Mouse (Mus musculus): ENCODE measurements around the gene M1ap.

Gene M1ap

GRCm38 (mm10) chr6:83033249-83034185, 86.8 kb downstream of the M1ap start, which contains the start of the genes Dok1 and Loxl3:
Dok1 (minus strand) TSS chr6:83033471.
Loxl3 (plus strand) TSS chr6:83034173.
- peak; percentile 72 for DNase-seq (ENCODE audit: low spot score)

DNA sequence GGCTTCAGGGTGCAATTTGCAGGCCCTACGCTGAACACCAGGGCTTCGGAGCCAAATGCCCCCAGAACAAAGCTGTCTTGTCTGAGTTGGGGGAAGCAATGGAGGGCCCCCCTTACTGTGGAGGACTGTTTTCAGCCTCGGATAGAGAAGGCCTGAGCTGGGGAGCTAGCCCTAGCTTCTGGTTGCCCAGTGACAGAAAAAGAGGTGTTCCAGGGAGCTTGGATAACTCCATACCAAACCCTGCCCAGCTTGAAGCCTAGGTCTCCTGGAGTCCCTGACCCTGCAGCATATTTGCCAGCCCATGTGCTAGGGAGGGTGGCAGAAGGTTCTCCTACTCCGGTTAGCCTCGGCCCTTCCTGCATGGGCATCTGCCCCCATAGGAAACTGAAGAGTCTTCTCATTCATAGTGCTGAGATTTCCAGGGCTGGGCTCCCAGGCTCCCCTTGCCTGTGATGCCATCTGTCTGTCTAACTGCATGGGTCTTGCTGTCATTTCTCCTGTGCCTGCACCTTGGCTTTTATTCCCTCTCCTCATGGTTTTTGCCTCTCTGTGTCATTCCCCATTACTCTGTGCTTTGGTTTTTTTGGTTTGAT, 87.9 kb downstream of the M1ap start:
- no peak for DNase-seq (ENCODE audit: low spot score)

- DNase-seq (ENCODE audit: low spot score), result no peak
These were observed 90.5 kb downstream of the M1ap start for GRCm38 (mm10) chr6:83037188-83037587.

DNA sequence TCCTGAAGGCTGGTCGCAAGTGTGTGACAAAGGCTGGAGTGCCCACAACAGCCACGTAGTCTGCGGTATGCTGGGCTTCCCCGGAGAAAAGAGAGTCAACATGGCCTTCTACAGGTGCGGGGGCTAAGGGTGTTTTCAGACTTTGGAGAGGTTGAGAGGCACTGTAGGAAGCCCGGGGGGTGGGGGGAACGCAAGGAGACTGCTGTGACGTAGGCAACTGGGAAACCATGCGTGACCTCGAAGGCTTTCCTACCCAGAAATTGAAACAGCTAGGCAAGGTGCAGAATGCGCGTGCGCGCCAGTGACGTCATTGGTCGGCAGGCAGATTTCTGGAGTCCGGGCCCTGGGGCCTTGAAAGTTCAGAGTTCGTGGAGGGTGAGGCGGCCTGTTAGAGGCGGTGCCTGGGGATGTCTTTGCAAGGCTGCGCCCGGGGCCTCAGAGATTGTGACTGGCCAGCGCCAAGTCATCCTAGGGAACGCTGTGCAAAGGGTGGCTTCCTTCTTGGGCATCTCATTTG, 91.9 kb downstream of the M1ap start:
- DNase-seq (ENCODE audit: low spot score), result peak; percentile 94

- DNase-seq (ENCODE audit: low spot score), result no peak
These were observed 93.9 kb downstream of the M1ap start for GRCm38 (mm10) chr6:83040601-83041000.

- no peak for DNase-seq (ENCODE audit: low spot score)
These were observed 96.9 kb downstream of the M1ap start for GRCm38 (mm10) chr6:83043561-83043960.

DNA sequence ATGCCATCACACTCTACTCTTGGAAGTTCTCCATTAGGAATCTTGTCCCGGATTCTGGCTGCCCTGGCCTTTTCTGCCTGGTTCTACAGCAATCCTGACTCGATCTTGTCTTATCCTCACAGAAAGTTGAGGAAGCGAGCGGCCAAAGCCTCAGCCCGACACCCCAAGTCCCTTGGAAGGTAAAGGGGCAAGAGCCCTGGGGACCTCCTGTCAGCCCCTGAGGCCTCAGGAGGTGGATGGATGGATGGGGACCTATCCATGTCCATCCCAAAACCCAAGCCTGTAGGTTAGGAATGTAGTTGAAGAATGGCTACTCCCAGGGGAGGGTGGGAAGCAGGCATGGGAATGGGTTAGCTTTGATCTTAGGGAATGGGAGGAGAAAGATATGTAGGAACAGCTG, 97.3 kb downstream of the M1ap start:
- no peak for DNase-seq (ENCODE audit: low spot score)

DNA sequence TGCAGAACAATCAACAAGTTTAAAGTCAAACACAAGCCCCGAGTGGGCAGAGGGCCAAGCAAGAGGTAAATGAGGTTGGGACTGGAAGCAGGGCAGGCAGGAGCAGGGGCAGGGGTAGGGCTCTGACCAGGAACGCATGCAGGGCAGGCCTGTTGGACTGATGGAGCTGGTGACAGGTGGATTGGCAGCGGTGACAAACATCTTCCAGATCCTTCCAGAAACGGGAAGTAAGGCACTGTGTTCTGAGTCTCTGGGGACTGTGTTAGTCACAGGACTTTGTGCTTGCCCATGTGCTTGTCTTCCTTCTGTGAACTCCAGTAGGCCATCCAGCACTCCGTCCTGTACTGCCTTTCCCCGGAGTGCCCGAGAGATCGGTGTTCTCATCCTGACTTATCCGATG, 98.0 kb downstream of the M1ap start:
- no peak for DNase-seq (ENCODE audit: low spot score)

DNA sequence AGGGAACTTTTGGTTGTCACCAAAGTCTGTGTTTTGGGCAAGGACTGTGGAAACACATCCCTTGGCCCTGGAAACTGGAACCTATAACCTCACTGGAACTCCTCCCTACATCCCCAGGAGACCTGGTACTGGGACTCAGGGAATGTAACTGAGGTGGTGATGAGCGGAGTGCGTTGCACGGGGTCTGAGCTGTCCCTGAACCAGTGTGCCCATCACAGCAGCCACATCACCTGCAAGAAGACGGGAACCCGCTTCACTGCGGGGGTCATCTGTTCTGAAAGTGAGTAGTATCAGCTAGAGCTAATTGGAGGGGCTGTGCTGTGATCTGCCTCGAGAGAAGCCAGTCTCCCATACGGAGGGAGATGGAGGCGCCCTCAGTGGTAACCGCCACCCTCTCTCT, 102.7 kb downstream of the M1ap start:
- no peak for DNase-seq (ENCODE audit: low spot score)

- peak; percentile 42 for DNase-seq (ENCODE audit: low spot score)
These were observed 106.6 kb downstream of the M1ap start for GRCm38 (mm10) chr6:83053136-83053960.

DNA sequence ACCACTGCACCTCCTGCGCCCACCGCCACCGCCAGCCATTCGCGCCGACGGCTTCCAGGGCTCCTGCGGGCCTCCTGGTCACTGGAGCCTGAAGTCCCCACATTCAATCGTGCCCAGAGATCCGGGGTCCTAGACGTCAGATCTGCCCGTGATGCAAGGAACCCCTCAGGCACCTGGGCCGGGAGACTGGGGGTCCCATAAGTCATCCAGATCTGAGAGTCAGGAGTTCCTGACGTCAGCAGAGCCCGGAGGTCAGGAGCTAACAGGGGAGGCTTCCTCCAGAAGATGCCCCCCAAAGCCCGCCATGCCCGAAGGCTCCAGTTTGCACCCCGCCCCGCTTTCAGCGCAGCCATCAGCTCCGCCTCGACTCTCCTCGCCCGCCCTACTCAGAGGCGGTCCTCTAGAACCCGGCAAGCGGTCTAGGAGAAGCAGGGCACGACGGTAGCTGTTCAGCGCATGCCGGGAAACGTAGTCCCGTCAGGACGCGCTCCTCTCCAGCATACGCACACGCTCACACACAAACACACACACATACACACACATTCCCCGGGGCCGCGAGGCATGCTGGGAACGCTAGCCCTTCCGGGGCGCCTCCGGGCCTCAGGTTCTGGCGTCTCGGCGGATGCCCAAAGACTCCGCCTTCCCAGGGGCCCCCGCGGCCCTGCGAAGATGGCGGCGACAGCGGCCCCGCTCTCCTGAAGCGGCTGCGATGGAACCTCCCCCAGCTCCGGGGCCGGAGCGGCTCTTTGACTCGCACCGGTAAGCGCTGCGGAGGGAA, 107.6 kb downstream of the M1ap start, which contains the start of gene Aup1:
Gene Aup1 (plus strand): TSS at position 448 of the 778 bp plus-strand sequence.
- peak; percentile 97 for DNase-seq (ENCODE audit: low spot score)

DNA sequence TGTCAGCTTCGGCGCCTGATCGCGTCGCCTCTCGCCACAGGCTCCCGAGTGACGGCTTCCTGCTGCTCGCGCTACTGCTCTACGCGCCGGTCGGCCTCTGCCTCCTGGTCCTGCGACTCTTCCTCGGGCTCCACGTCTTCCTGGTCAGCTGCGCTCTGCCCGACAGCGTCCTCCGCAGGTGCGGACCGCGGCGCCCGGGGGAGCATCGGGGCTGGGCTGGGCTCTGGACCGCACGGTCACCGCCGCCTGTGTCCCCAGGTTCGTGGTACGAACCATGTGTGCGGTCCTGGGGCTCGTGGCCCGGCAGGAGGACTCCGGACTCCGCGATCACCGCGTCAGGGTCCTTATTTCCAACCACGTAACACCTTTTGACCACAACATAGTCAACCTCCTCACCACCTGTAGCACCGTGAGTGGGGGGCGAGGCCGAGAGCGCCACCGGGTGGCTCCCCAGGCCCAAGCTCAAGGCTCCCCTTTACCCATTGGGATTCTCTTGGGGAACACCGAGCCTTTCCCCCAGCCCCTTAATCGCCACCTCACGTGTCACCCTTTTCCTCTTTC, 108.2 kb downstream of the M1ap start, which contains the start of gene Htra2:
Gene Htra2 (minus strand): TSS at position 403 of the 561 bp plus-strand sequence.
- peak; percentile 50 for DNase-seq (ENCODE audit: low spot score)

- no peak for DNase-seq (ENCODE audit: low spot score)
These were observed 111.1 kb downstream of the M1ap start, which contains the start of gene Dqx1 for GRCm38 (mm10) chr6:83057790-83058189. Dqx1 (plus strand) TSS chr6:83057844.

GRCm38 (mm10) chr6:83058725-83059124, 112.0 kb downstream of the M1ap start:
- DNase-seq (ENCODE audit: low spot score), result no peak

- no peak for DNase-seq (ENCODE audit: low spot score)
These were observed 119.3 kb downstream of the M1ap start for GRCm38 (mm10) chr6:83065995-83066394.

DNA sequence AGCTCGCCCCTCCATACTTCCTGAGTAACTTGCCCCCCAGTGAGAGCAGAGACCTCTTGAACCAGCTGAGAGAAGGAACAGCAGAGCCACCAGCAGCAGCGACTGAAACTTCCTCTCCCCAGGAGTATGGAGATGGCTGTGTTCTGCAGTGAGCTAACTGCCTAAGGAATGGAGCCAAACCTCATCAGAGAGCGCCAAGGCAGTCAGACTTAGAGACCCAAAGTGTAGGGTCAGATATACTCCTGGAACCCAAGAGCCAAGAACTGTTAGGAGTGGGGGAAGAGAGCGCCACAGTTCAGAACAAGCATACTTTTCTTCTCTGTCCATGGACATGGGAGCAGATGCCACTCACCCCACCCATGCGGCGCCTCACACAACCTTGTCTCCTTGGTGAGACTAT, 119.7 kb downstream of the M1ap start:
- no peak for DNase-seq (ENCODE audit: low spot score)

DNA sequence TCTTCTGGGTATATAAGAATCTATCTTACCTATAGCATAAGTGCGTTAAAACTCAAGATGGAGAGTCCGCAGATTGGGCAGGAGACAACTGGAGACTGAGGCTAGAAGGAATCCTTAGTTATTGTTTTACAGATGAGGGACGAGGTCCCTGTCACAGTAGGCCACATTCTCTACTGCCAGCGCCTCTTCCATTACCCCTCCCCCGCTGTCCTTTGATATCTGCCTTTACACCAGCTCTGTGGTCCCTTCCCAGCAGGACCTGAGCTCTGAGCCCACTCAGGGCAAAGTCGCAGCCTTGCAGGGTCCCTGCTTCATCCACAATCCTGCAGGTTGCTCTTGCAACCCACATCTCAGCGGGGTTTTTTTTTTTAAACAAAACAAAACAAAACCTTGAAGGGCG, 121.5 kb downstream of the M1ap start:
- DNase-seq (ENCODE audit: low spot score), result no peak

- DNase-seq (ENCODE audit: low spot score), result no peak
These were observed 122.2 kb downstream of the M1ap start for GRCm38 (mm10) chr6:83068706-83069487.

DNA sequence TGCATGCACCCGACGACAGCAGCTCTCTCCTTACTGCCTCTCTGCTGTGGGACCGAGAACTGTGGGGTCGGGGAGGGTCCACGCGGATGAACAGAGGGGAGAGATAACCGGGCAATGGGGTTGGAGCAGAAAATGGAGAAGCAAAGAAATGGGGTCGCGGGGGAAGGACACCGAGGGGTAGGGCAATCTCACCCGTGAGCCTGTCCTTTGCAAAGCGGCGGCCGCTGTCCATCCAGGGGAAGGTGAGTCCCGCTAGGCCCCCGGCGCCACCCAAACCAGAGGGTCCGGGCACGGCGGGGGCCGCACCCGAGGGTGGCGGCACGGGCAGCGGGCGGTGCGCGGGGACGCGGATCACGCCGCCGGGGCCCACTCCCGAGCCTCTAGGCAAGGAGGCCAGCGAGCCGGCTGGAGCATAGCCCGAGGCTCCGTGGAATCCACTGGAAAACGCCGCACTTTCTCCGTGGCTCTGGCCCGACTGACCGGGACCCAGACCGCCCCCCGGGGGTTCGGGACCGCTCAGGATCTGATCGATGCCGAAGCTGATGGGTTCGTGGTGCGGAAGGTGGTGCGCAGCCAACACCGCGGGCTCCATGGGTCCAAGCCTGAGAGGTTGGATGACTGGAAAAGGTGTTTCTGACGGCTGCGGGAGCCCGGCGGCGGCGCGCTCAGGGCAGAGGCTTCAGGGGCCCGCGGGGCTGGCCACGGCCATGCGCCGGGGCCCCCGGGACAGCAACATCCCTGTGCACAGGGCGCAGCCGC, 123.0 kb downstream of the M1ap start:
- no peak for DNase-seq (ENCODE audit: low spot score)

DNA sequence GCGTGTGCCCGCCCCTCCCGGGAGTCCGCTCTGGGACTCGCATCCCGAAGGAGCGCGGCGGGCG, 123.4 kb downstream of the M1ap start, which contains the start of gene Tlx2:
Gene Tlx2 (minus strand): TSS at position 47 of the 64 bp plus-strand sequence.
- no peak for DNase-seq (ENCODE audit: low spot score)
